Mouse (Mus musculus): ENCODE data around the gene Zbtb4. TPM values are rescaled to one million over a fixed set of nuclear protein-coding genes. Genes with fewer than 3 reads are reported as not detected.
A peak's percentile ranks its signal among the peaks of the same experiment; 100 is the strongest.

The Zbtb4 gene
- polyA plus RNA-seq, 1 experiment: 35.6 TPM

- Histone ChIP-seq H3K4me1 (replicated peaks; ENCODE audit: control insufficient read depth, insufficient read depth, low read length) (peaks cover 34% of the 10 kb centered on the region), H3K27ac (ENCODE audit: control insufficient read depth, insufficient read depth, low read length) (no peak within 1 kb of the TSS), H3K4me3 (ENCODE audit: control insufficient read depth, insufficient read depth, low read length) (no peak within 1 kb of the TSS), H3K27me3 (ENCODE audit: control insufficient read depth, insufficient read depth, low read length) (peaks cover 20% of the 10 kb centered on the region; the same call in 1 of the 2 replicates), H3K36me3 (ENCODE audit: control insufficient read depth, insufficient read depth, low read length) (no peaks in the 10 kb centered on the region)
- TF ChIP-seq POLR2A (IDR thresholded peaks at IDR 0.05; ENCODE audit: control insufficient read depth, extremely low read depth, insufficient read depth, low read length, poor library complexity) (no peak), CTCF (IDR thresholded peaks at IDR 0.05; ENCODE audit: borderline replicate concordance, control insufficient read depth, extremely low read depth, insufficient read depth, low read length, poor library complexity) (no peak)
- no peak for DNase-seq
- 67% methylated on average over 29 of the region's 29 CpGs for WGBS
These were observed 39.5 kb downstream of the Zbtb4 start, which contains the start of gene Tmem102 for GRCm38 (mm10) chr11:69804972-69805909. Tmem102 (minus strand) TSS chr11:69805624.

- no peak for DNase-seq
- peaks cover 12% of the 10 kb centered on the region; the same call in 1 of the 2 replicates for H3K27me3 ChIP-seq (ENCODE audit: control insufficient read depth, insufficient read depth, low read length)
- peaks cover 23% of the 10 kb centered on the region for H3K4me1 ChIP-seq (replicated peaks; ENCODE audit: control insufficient read depth, insufficient read depth, low read length)
- H3K27ac ChIP-seq (ENCODE audit: control insufficient read depth, insufficient read depth, low read length): no peak overlapping the region
- no peak for TF ChIP-seq CTCF (IDR thresholded peaks at IDR 0.05; ENCODE audit: borderline replicate concordance, control insufficient read depth, extremely low read depth, insufficient read depth, low read length, poor library complexity)
- no peak for TF ChIP-seq POLR2A (IDR thresholded peaks at IDR 0.05; ENCODE audit: control insufficient read depth, extremely low read depth, insufficient read depth, low read length, poor library complexity)
- 94% methylated on average over 4 of the region's 4 CpGs for WGBS
- H3K4me3 ChIP-seq (ENCODE audit: control insufficient read depth, insufficient read depth, low read length): no peak overlapping the region
- H3K36me3 ChIP-seq (ENCODE audit: control insufficient read depth, insufficient read depth, low read length): no peaks in the 10 kb centered on the region
These were observed 40.7 kb downstream of the Zbtb4 start for GRCm38 (mm10) chr11:69806378-69806777.

DNA sequence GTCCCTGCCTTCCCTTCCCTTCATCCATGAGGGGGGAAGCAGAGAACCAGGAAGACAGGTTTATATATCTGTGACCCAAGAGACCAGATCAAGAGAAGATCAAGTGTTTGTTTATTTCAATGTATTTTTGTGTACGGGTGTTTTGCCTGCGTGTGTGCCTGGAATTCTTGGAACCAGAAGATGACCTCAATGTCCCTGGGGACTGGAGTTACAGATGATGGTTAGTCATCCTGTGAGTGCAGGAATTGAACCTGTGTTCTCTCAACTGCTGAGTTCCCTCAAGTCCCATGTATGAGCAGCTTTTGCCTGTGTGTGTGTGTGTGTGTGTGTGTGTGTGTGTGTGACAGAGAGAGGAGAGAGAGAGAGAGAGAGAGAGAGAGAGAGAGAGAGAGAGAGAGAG lies 41.9 kb downstream of the Zbtb4 start:
- no peak for DNase-seq
- Histone ChIP-seq H3K27me3 (ENCODE audit: control insufficient read depth, insufficient read depth, low read length) (peaks cover 3% of the 10 kb centered on the region; the same call in 1 of the 2 replicates), H3K4me3 (ENCODE audit: control insufficient read depth, insufficient read depth, low read length) (no peak overlapping the region), H3K36me3 (ENCODE audit: control insufficient read depth, insufficient read depth, low read length) (no peaks in the 10 kb centered on the region), H3K27ac (ENCODE audit: control insufficient read depth, insufficient read depth, low read length) (no peak overlapping the region), H3K4me1 (replicated peaks; ENCODE audit: control insufficient read depth, insufficient read depth, low read length) (peaks cover 14% of the 10 kb centered on the region)
- no peak for TF ChIP-seq POLR2A (IDR thresholded peaks at IDR 0.05; ENCODE audit: control insufficient read depth, extremely low read depth, insufficient read depth, low read length, poor library complexity)
- no peak for TF ChIP-seq CTCF (IDR thresholded peaks at IDR 0.05; ENCODE audit: borderline replicate concordance, control insufficient read depth, extremely low read depth, insufficient read depth, low read length, poor library complexity)
- WGBS: 96% methylated on average over 2 of the region's 2 CpGs

DNA sequence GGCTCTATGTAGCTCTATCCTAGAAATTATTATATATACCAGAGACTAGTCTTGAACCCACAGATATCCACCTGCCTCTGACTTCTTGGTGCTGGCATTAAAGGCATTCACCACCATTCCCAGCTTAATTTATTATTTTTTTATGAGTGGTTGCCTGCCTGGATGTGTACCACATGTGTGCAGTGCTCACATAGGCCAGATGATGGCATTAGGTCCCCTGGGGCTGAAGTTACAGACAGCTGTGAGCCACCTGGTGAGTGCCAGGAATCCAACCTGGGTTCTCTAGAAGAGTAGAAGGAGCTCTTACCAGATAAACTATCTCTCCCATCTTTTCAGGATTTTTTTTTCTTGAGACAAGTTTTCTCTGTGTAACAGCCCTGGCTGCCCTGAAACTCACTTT lies 44.6 kb downstream of the Zbtb4 start:
- H3K27ac ChIP-seq (ENCODE audit: control insufficient read depth, insufficient read depth, low read length): no peak overlapping the region
- H3K4me1 ChIP-seq (replicated peaks; ENCODE audit: control insufficient read depth, insufficient read depth, low read length): no peaks in the 10 kb centered on the region
- no peaks in the 10 kb centered on the region for H3K36me3 ChIP-seq (ENCODE audit: control insufficient read depth, insufficient read depth, low read length)
- no peak for TF ChIP-seq CTCF (IDR thresholded peaks at IDR 0.05; ENCODE audit: borderline replicate concordance, control insufficient read depth, extremely low read depth, insufficient read depth, low read length, poor library complexity)
- no peak for TF ChIP-seq POLR2A (IDR thresholded peaks at IDR 0.05; ENCODE audit: control insufficient read depth, extremely low read depth, insufficient read depth, low read length, poor library complexity)
- no peak overlapping the region for H3K4me3 ChIP-seq (ENCODE audit: control insufficient read depth, insufficient read depth, low read length)
- DNase-seq: no peak
- H3K27me3 ChIP-seq (ENCODE audit: control insufficient read depth, insufficient read depth, low read length): no peaks in the 10 kb centered on the region

DNA sequence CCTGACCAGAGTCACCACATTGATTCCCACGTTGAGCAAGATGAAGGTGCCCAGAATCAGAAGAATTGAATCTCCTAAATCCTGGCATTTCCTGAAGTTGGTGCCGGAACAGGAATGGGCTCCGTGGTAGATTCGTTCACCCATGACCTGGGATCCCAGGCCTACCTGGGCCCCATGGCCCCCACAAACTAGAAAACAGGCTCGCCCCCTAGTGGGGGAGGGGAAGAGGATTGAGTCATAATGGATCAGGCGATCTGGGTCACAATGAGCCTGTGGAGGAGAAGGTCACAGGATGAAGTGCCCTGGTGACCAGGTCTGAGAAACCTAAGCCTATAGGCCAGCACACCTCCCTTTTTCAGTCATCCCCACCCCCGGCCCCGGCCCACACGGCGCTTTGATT lies 49.4 kb downstream of the Zbtb4 start, which contains the start of gene Gm39566:
Gene Gm39566 (minus strand): TSS at position 144 of the 400 bp plus-strand sequence.
- TF ChIP-seq CTCF (IDR thresholded peaks at IDR 0.05; ENCODE audit: borderline replicate concordance, control insufficient read depth, extremely low read depth, insufficient read depth, low read length, poor library complexity): peak; percentile 28; the same call in 1 of the 2 replicates
- no peak for TF ChIP-seq POLR2A (IDR thresholded peaks at IDR 0.05; ENCODE audit: control insufficient read depth, extremely low read depth, insufficient read depth, low read length, poor library complexity)
- Histone ChIP-seq H3K36me3 (ENCODE audit: control insufficient read depth, insufficient read depth, low read length) (no peaks in the 10 kb centered on the region), H3K27ac (ENCODE audit: control insufficient read depth, insufficient read depth, low read length) (no peak within 1 kb of the TSS), H3K4me3 (ENCODE audit: control insufficient read depth, insufficient read depth, low read length) (no peak within 1 kb of the TSS), H3K4me1 (replicated peaks; ENCODE audit: control insufficient read depth, insufficient read depth, low read length) (no peaks in the 10 kb centered on the region), H3K27me3 (ENCODE audit: control insufficient read depth, insufficient read depth, low read length) (no peaks in the 10 kb centered on the region)
- DNase-seq: peak; percentile 34
- 78% methylated on average over 10 of the region's 10 CpGs for WGBS

DNA sequence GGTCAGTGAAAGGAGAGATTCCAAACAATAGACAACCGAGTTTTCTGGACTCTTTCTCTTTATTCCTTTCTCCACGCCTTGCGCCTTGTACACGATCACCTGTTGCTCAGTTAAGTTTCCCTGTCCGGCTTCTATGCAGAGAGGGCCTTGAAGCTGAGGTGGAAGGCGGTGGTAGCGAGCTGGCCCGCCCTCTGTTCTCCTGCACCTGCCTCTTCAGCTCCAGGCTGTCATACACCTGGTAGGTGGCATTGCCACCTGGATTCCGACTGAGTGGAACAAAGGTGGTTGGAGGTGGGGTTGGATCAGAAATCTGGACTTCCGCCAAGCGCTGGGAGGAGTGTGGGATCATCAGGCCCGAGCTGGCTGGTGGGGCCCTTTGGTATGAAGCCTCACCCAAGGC lies 50.8 kb downstream of the Zbtb4 start:
- TF ChIP-seq POLR2A (IDR thresholded peaks at IDR 0.05; ENCODE audit: control insufficient read depth, extremely low read depth, insufficient read depth, low read length, poor library complexity) (no peak), CTCF (IDR thresholded peaks at IDR 0.05; ENCODE audit: borderline replicate concordance, control insufficient read depth, extremely low read depth, insufficient read depth, low read length, poor library complexity) (no peak)
- Histone ChIP-seq H3K36me3 (ENCODE audit: control insufficient read depth, insufficient read depth, low read length) (no peaks in the 10 kb centered on the region), H3K27me3 (ENCODE audit: control insufficient read depth, insufficient read depth, low read length) (no peaks in the 10 kb centered on the region), H3K4me1 (replicated peaks; ENCODE audit: control insufficient read depth, insufficient read depth, low read length) (no peaks in the 10 kb centered on the region), H3K27ac (ENCODE audit: control insufficient read depth, insufficient read depth, low read length) (no peak overlapping the region), H3K4me3 (ENCODE audit: control insufficient read depth, insufficient read depth, low read length) (no peak overlapping the region)
- WGBS: 95% methylated on average over 12 of the region's 12 CpGs
- DNase-seq: no peak

Measured in thymus, adult 2 months (tissue).